Mouse (Mus musculus) embryonic facial prominence, embryonic 14.5 days (tissue): Measurements from ENCODE around the gene Gal3st2. TPM values are rescaled to one million over a fixed set of nuclear protein-coding genes. Genes with fewer than 3 reads are reported as not detected.
A peak's percentile ranks its signal among the peaks of the same experiment; 100 is the strongest.
"Not testable (repeated sequence)": the region's sequence is repeated elsewhere in the genome, so short reads cannot be mapped to it uniquely, and the experiment has no call there.

Source experiments
- ATAC-seq: fragments of 200-750 bp; cut with Nextera tagmentation; 2 replicates; pipeline ENCODE4 v1.8.0; 2017; ENCODE audit warnings: low read depth, moderate number of reproducible peaks, moderate TSS enrichment
- DNase-seq: peaks from one replicate; pipeline ENCODE4 v3.0.0-alpha.2; 2015; ENCODE audit warnings: low spot score
- H3K27ac ChIP-seq: fragments of 300-500 bp; sonication (generic); replicated peaks from 2 replicates; pipeline ENCODE4 v1.5.1; 2014; ENCODE audit warnings: low read depth, mild to moderate bottlenecking, low read length, moderate library complexity
- H3K27me3 ChIP-seq: fragments of 300-500 bp; sonication (generic); replicated peaks from 2 replicates; pipeline ENCODE4 v1.6.1; 2014; ENCODE audit warnings: low read length; ENCODE audit not compliant: control insufficient read depth, insufficient read depth
- H3K36me3 ChIP-seq: fragments of 300-500 bp; sonication (generic); 2 replicates; pipeline ENCODE4 v1.6.1; 2014; ENCODE audit warnings: low read length, mixed read lengths; ENCODE audit not compliant: control insufficient read depth, insufficient read depth
- H3K4me1 ChIP-seq: fragments of 300-500 bp; sonication (generic); 2 replicates; pipeline ENCODE4 v1.6.1; 2014; ENCODE audit warnings: antibody characterized with exemption, low read length; ENCODE audit not compliant: control insufficient read depth, insufficient read depth
- H3K4me2 ChIP-seq: fragments of 300-500 bp; sonication (generic); 2 replicates; pipeline ENCODE4 v1.6.1; 2014; ENCODE audit warnings: low read depth, mild to moderate bottlenecking, low read length, moderate library complexity, mixed read lengths
- H3K4me3 ChIP-seq: fragments of 300-500 bp; sonication (generic); 2 replicates; pipeline ENCODE4 v1.5.1; 2014; ENCODE audit warnings: low read depth, mild to moderate bottlenecking, low read length
- H3K9ac ChIP-seq: fragments of 300-500 bp; sonication (generic); 2 replicates; pipeline ENCODE4 v1.6.1; 2014; ENCODE audit warnings: low read depth, mild to moderate bottlenecking, low read length, moderate library complexity, mixed read lengths
- H3K9me3 ChIP-seq: fragments of 300-500 bp; sonication (generic); 2 replicates; pipeline ENCODE4 v1.6.1; 2016; ENCODE audit warnings: low read length; ENCODE audit not compliant: control insufficient read depth
- WGBS: fragments of 180-500 bp; shearing (Covaris S2); extraction: QIAGEN DNeasy Blood & Tissue Kit; methylation state at CpG from one replicate; pipeline ENCODE4 v1.1.7; 2014; 5-methylcytosine and 5-hydroxymethylcytosine counted together
- polyA plus RNA-seq: library from polyadenylated mRNA; unstranded; fragments of >200 nt; fragmentation: Nextera tagmentation; extraction: Ambion mirVana; gene quantifications from 2 replicates; pipeline ENCODE4 v1.2.1, GENCODE M21; 2014

Gal3st2 gene
- polyA plus RNA-seq, 1 experiment from 2014 or later, result 0.71 TPM

GRCm38 (mm10) chr1:93897395-93897794 is 36.3 kb downstream of the Gal3st2 start:
- not testable (repeated sequence) for H3K4me2 ChIP-seq, ATAC-seq, H3K36me3 ChIP-seq, H3K9me3 ChIP-seq, H3K4me1 ChIP-seq, H3K4me3 ChIP-seq, H3K9ac ChIP-seq, DNase-seq, H3K27me3 ChIP-seq, H3K27ac ChIP-seq
- WGBS, result no CpG with 5 or more reads among the region's 1 CpGs

- not testable (repeated sequence) for H3K4me2 ChIP-seq, H3K9me3 ChIP-seq, DNase-seq, H3K27ac ChIP-seq, H3K36me3 ChIP-seq, H3K27me3 ChIP-seq, H3K4me3 ChIP-seq, H3K9ac ChIP-seq, H3K4me1 ChIP-seq, ATAC-seq
- 39% methylated on average over 3 of the region's 5 CpGs for WGBS
Measured at GRCm38 (mm10) chr1:93901291-93901690, 40.2 kb downstream of the Gal3st2 start.

GRCm38 (mm10) chr1:93906690-93907089 is 45.6 kb downstream of the Gal3st2 start:
- H3K4me3 ChIP-seq, H3K4me1 ChIP-seq, H3K36me3 ChIP-seq, H3K9ac ChIP-seq, DNase-seq, H3K4me2 ChIP-seq, ATAC-seq, H3K27me3 ChIP-seq, H3K27ac ChIP-seq, H3K9me3 ChIP-seq: not testable (repeated sequence)
- 92% methylated on average over 2 of the region's 5 CpGs for WGBS

- H3K4me2 ChIP-seq, H3K27me3 ChIP-seq, H3K4me1 ChIP-seq, H3K4me3 ChIP-seq, H3K9me3 ChIP-seq, H3K27ac ChIP-seq, H3K36me3 ChIP-seq, H3K9ac ChIP-seq, DNase-seq, ATAC-seq: not testable (repeated sequence)
- WGBS, result no CpG with 5 or more reads among the region's 11 CpGs
Measured at GRCm38 (mm10) chr1:93908977-93909586, 48.0 kb downstream of the Gal3st2 start.

GRCm38 (mm10) chr1:93911877-93912276 is 50.8 kb downstream of the Gal3st2 start:
- H3K4me3 ChIP-seq, H3K36me3 ChIP-seq, H3K27ac ChIP-seq, H3K4me1 ChIP-seq, H3K27me3 ChIP-seq, DNase-seq, H3K9ac ChIP-seq, H3K4me2 ChIP-seq, H3K9me3 ChIP-seq: not testable (repeated sequence)
- peak; percentile 68; the same call in 1 of the 2 replicates for ATAC-seq
- no CpG with 5 or more reads among the region's 2 CpGs for WGBS

GRCm38 (mm10) chr1:93917160-93917559 is 56.1 kb downstream of the Gal3st2 start:
- not testable (repeated sequence) for H3K36me3 ChIP-seq, H3K9me3 ChIP-seq, H3K4me2 ChIP-seq, H3K4me3 ChIP-seq, ATAC-seq, H3K9ac ChIP-seq, H3K27me3 ChIP-seq, H3K27ac ChIP-seq, DNase-seq, H3K4me1 ChIP-seq
- 87% methylated on average over 3 of the region's 3 CpGs for WGBS

GRCm38 (mm10) chr1:93918011-93918410 is 56.9 kb downstream of the Gal3st2 start, which contains the start of gene Gal3st2b:
TSS of gene Gal3st2b (plus strand) at chr1:93918311.
- not testable (repeated sequence) for H3K4me1 ChIP-seq, H3K9ac ChIP-seq, H3K4me3 ChIP-seq, H3K4me2 ChIP-seq, DNase-seq, H3K27ac ChIP-seq, H3K36me3 ChIP-seq, H3K27me3 ChIP-seq, H3K9me3 ChIP-seq, ATAC-seq
- 81% methylated on average over 2 of the region's 2 CpGs for WGBS

- DNase-seq, result not testable (repeated sequence)
Measured at GRCm38 (mm10) chr1:93918775-93919174, 57.7 kb downstream of the Gal3st2 start.

GRCm38 (mm10) chr1:93919321-93919720 is 58.2 kb downstream of the Gal3st2 start:
- H3K36me3 ChIP-seq, H3K4me2 ChIP-seq, H3K27me3 ChIP-seq, ATAC-seq, H3K27ac ChIP-seq, H3K9me3 ChIP-seq, H3K4me1 ChIP-seq, DNase-seq, H3K9ac ChIP-seq, H3K4me3 ChIP-seq: not testable (repeated sequence)
- WGBS, result 58% methylated on average over 3 of the region's 3 CpGs

More at GRCm38 (mm10) chr1:93918775-93919174, 57.7 kb downstream of the Gal3st2 start:
- not testable (repeated sequence) for H3K4me2 ChIP-seq, H3K4me3 ChIP-seq, H3K9me3 ChIP-seq, H3K27me3 ChIP-seq, H3K4me1 ChIP-seq, H3K9ac ChIP-seq, H3K27ac ChIP-seq, H3K36me3 ChIP-seq, ATAC-seq
- 80% methylated on average over 1 of the region's 1 CpGs for WGBS
